Mouse (Mus musculus) stomach, postnatal 0 days (tissue): ENCODE results near the gene Dnajb5.

Experiments used
- CTCF ChIP-seq: IDR thresholded peaks from 2 replicates; pipeline ENCODE4 v1.5.1; 2016; ENCODE audit warnings: antibody characterized with exemption, low read depth, mild to moderate bottlenecking, moderate library complexity
- EP300 ChIP-seq: optimal IDR thresholded peaks from 2 replicates; pipeline ENCODE3; 2016; ENCODE audit warnings: antibody characterized with exemption

DNA sequence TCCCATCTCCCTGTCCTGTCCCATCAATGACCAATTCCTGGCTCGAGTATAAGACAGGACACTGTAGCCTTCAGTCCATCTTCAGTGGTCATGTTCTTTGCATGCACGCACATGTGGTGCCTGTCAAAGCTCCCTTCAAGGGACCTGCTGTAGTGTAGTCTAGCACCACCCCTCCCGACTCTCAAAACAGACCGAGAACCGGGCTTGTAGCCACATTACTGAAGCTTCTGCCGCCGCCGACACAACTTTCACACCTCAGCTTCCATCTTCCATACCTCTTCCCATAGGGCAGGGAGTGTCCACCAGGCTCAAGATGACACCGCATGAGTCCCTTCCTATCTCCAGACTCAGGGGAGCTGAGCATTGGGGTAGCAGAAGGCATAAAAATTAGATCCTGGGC lies 5.4 kb upstream of the Dnajb5 start:
- no peak for TF ChIP-seq CTCF
- no peak for TF ChIP-seq EP300
